Mouse (Mus musculus): ENCODE results near the gene F13a1. TPM values are rescaled to one million over a fixed set of nuclear protein-coding genes. Genes with fewer than 3 reads are reported as not detected.

Gene F13a1
- total RNA-seq, 1 experiment from 2014 or later = 8.3 TPM

- no peak for DNase-seq
Measured at GRCm38 (mm10) chr13:36953676-36954075, 96.4 kb downstream of the F13a1 start.

- DNase-seq = peak; percentile 1
Measured at GRCm38 (mm10) chr13:36941891-36942290, 108.2 kb downstream of the F13a1 start.

- DNase-seq = no peak
Measured at GRCm38 (mm10) chr13:36932066-36932465, 118.0 kb downstream of the F13a1 start.

- DNase-seq = no peak
Measured at GRCm38 (mm10) chr13:36919737-36920136, 130.3 kb downstream of the F13a1 start.

DNA sequence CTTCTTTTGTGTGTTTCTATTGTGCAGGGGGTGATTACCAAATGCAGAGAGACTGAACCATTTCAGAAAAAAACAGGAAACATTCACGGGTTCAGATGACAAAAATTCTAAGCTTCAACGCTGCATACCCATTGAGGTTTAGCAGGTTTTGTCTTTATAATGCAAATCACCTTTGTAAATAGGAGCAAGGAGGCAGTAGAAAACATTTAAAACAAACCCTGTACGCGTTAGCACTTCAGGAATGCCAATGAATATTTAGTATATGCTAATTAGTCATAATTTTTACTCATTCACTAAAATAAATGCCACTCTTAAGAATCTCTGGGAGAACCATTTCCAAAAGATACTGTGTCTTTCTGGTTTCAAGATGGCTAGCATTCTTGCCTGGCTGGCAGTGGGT lies 146.2 kb downstream of the F13a1 start:
- DNase-seq = no peak

- no peak for DNase-seq
Measured at GRCm38 (mm10) chr13:36903447-36903846, 146.6 kb downstream of the F13a1 start.

- DNase-seq = no peak
Measured at GRCm38 (mm10) chr13:36901603-36902002, 148.4 kb downstream of the F13a1 start.

DNA sequence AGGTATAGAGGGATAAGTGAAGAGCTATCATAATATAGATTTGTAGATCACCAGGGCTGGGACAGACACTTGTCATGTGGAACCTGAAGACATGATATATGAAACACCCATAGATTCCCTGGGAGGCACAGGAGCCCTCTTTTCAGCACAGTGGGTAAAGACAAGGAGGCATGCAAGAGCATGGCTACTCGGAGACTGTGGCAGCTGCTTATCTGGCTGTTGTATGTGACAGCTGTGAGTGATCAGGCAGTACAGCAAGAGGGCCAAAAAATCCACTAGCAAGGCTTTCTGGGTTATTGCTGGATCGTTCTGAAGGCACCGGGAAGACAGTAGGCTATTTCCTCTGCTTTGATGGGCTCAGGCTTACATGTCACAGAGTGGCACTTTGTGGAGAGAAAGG lies 149.0 kb downstream of the F13a1 start:
- no peak for DNase-seq

- DNase-seq = no peak
Measured at GRCm38 (mm10) chr13:36896061-36896460, 154.0 kb downstream of the F13a1 start.

DNA sequence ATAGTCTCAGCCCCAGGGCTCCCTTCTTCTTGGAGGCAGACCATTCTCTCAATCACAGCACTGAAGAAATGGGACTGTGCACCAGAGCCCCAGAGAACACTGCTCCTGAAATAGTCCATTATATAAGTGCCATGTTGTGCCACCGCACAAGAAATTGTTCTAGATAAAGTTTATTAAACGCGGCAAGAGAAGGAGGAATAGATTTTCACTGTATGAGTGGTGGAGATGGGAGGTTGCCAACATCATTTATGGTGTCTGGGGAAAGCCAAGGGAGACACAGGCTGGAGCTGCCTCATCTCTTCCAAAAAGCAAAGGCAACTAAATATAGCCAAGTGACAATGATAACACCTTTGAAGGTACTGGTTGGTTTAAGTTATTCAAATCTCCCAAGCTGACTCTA lies 156.3 kb downstream of the F13a1 start:
- DNase-seq = no peak

GRCm38 (mm10) chr13:36892216-36892615 lies 157.8 kb downstream of the F13a1 start:
- no peak for DNase-seq

DNA sequence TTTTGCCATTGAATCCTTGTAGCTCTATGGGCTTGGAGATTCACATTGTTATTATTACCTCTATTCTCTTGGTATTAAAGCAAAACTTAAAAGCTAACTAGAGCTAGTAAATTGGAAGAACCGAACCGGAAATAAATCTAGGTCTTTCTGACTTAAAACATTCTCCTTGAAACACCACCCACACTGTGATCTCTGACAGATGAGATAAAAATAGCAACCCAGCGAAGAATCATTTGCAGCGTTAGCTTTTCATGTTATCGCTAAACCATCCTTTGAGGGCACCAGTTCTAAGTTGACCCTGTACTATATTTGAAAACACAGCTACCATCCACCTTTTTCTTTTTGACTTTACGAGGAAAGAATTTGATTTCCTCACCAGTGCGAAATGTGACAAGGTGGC lies 164.1 kb downstream of the F13a1 start:
- DNase-seq = no peak

- DNase-seq = peak; percentile 24
Measured at GRCm38 (mm10) chr13:36839111-36839510, 210.9 kb downstream of the F13a1 start.
